In genomic region chr13:20472301-20472831, GRCm38 (mm10) we compare ENCODE assay signal across 9 mouse cellular contexts.
DNase-seq lines count a peak whose midpoint lies in the region; ATAC-seq lines count a peak whose summit lies in the region.
"Had no signal": no experiment of that assay in that cellular context is flagged by ENCODE, and none has a peak within 500 bp of the region (broad histone marks: within the 10 kb centered on the region; RNA-seq: fewer than 3 reads in every experiment).

No protein-coding gene starts in this region.

- no peaks in the 10 kb centered on the region for H3K9me3 ChIP-seq in forebrain, embryonic 11.5 days (ENCODE audit: control insufficient read depth, low read length)

- no peaks in the 10 kb centered on the region for H3K36me3 ChIP-seq in forebrain, embryonic 11.5 days (ENCODE audit: control insufficient read depth, insufficient read depth, low read length)

- H3K4me2 ChIP-seq in forebrain, embryonic 11.5 days (ENCODE audit: low read depth, low read length, severe bottlenecking), result peak overlapping the region; percentile 28

- H3K4me1 ChIP-seq in forebrain, embryonic 11.5 days (replicated peaks; ENCODE audit: control insufficient read depth, insufficient read depth, low read length), result no peaks in the 10 kb centered on the region

- no peak overlapping the region; the same call in 1 of the 2 replicates for H3K4me3 ChIP-seq in forebrain, embryonic 11.5 days (ENCODE audit: low read depth, low read length)

- peak; percentile 32 to 62 for DNase-seq in layer of hippocampus, adult 8-10 months (ENCODE audit: low spot score in 2 of 2)
- no peak for DNase-seq in layer of hippocampus, adult 11-12 months (ENCODE audit: low spot score)
- no peak for DNase-seq in forebrain, embryonic 11.5 days (ENCODE audit: low spot score)
- peak; percentile 44 to 66 for DNase-seq in left cerebral cortex, postnatal 14 days (ENCODE audit: low spot score in 2 of 2)
- peak; percentile 77 to 81 for DNase-seq in right cerebral cortex, postnatal 10 days (ENCODE audit: low spot score in 2 of 2)
- no peak for DNase-seq in yolk sac, embryonic 10.5 days (ENCODE audit: low spot score)
- DNase-seq in heart, postnatal 14 days, result no peak
- no peak for DNase-seq in gastrocnemius, adult 18-20 months (ENCODE audit: low spot score)

- ATAC-seq in forebrain, embryonic 11.5 days (replicated peaks; ENCODE audit: low FRiP score), result peak; percentile 82

- peak overlapping the region; percentile 39; the same call in 1 of the 2 replicates for H3K27ac ChIP-seq in forebrain, embryonic 11.5 days (ENCODE audit: low read depth, low read length)

- no peak overlapping the region for H3K9ac ChIP-seq in forebrain, embryonic 11.5 days (ENCODE audit: low read length)

- H3K27me3 ChIP-seq in forebrain, embryonic 11.5 days (ENCODE audit: control insufficient read depth, insufficient read depth, low read length), result no peaks in the 10 kb centered on the region
- H3K27me3 ChIP-seq: CH12.LX had no signal

- WGBS in forebrain, embryonic 11.5 days, result 48% methylated on average over 10 of the region's 10 CpGs

- intact Hi-C loops in left cerebral cortex, postnatal 14 days (cut with DNase I), result loop anchor here (5.0 kb wide), 2 partner anchors 130 to 565 kb away; no protein-coding TSS in a partner anchor
- intact Hi-C loops in heart, postnatal 14 days (cut with DNase I), result loop anchor here (10.0 kb wide), 1 partner anchor 462 kb away; no protein-coding TSS in a partner anchor

Comparison
In these comparisons a context has a peak if more than half of its experiments do, and no peak if none do; other contexts are left out.
1. DNase-seq: peak in layer of hippocampus, adult 8-10 months (2 of 2), left cerebral cortex, postnatal 14 days (2 of 2) and right cerebral cortex, postnatal 10 days (2 of 2); none in layer of hippocampus, adult 11-12 months (single experiment), forebrain, embryonic 11.5 days (single experiment), yolk sac, embryonic 10.5 days (single experiment), heart, postnatal 14 days (0 of 2) and gastrocnemius, adult 18-20 months (single experiment).